Mouse (Mus musculus) skeletal muscle tissue, postnatal 0 days (tissue): ENCODE measurements around the gene Dbf4. TPM values are rescaled to one million over a fixed set of nuclear protein-coding genes. Genes with fewer than 3 reads are reported as not detected.

Source experiments
- polyA plus RNA-seq: library from polyadenylated mRNA; unstranded; fragments of >200 nt; fragmentation: Nextera tagmentation; extraction: Ambion mirVana; gene quantifications from 2 replicates; pipeline ENCODE4 v1.2.1, GENCODE M21; 2015

Dbf4 gene
- 6.7 and 7.7 TPM in 2 replicates for polyA plus RNA-seq

GRCm38 (mm10) chr5:8422157-8422931, at the start of gene Dbf4, which contains the start of gene Slc25a40:
TSS of gene Dbf4 (minus strand) at chr5:8422716.
TSS of gene Slc25a40 (plus strand) at chr5:8422850.

GRCm38 (mm10) chr5:8367614-8368327, 54.7 kb downstream of the Dbf4 start, which contains the start of gene Adam22:
TSS of gene Adam22 (minus strand) at chr5:8368160.

Other genes with a start within 250 kb of the Dbf4 start
- gene Adam22, start 54.6 kb downstream of the Dbf4 start, polyA plus RNA-seq = 3.6 and 4.4 TPM in 2 replicates
- 4.9 TPM in 2 replicates for gene Slc25a40, start 134 bp upstream of the Dbf4 start, polyA plus RNA-seq
- gene Rundc3b, start 200.2 kb upstream of the Dbf4 start, polyA plus RNA-seq = 0.22 and 0.39 TPM in 2 replicates
- gene Abcb1a, start 237.4 kb upstream of the Dbf4 start, polyA plus RNA-seq = 0.37 and 0.58 TPM in 2 replicates